Mouse (Mus musculus): ENCODE data around the gene Abcb5. TPM values are rescaled to one million over a fixed set of nuclear protein-coding genes. Genes with fewer than 3 reads are reported as not detected.

Gene Abcb5
- polyA plus RNA-seq, 2 experiments from 2014 or later, result not detected

DNA sequence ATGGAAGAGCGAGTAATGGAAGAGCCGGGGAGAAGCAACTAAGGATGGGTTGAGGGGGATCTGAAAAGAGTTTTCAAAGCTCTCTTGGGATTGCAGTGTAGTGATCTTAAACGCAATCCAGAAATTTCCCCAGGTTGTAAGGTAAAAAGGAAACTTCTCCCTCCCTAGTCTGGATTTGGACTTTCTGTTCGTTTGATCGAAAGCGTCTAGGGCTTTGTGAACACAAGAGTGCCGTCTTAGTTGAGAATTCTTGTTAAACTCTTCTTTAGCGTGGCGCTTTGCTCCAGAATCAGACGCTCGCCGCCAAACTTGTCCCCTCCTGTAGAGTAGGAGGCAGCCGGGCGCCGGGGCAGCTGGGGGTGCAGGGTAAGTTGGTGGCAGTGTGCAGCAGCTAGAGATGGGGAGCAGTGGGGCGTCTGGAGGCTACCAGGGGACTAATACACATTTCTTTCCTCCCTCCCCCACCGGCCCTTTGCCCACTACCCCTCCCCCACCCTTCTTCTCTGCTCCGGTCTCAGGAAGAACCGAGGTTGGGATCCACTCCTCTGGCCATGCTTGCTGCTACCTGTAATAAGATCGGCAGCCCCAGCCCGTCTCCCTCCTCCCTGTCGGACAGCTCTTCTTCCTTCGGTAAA is 118.2 kb downstream of the Abcb5 start:
- ATAC-seq, result no peak

DNA sequence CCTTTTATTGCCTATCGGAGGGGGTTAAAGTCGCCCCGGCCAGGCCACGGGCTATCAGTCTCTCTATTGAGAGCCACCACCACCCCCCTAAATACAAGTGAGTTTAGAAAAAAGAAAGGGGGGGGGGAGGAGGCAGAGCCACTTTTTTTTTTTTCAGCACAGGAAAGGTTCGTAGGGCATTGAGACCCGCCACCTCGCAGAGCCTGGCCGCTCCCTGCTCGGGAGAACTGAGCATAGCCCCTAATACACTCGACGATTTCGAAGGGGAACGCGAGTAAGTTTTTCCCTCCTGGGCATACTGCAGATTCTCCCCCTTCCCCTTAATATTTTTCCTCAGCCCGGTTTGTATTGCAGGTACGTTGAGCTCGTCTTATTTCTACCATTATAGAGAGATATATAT is 118.8 kb downstream of the Abcb5 start:
- ATAC-seq, result no peak

DNA sequence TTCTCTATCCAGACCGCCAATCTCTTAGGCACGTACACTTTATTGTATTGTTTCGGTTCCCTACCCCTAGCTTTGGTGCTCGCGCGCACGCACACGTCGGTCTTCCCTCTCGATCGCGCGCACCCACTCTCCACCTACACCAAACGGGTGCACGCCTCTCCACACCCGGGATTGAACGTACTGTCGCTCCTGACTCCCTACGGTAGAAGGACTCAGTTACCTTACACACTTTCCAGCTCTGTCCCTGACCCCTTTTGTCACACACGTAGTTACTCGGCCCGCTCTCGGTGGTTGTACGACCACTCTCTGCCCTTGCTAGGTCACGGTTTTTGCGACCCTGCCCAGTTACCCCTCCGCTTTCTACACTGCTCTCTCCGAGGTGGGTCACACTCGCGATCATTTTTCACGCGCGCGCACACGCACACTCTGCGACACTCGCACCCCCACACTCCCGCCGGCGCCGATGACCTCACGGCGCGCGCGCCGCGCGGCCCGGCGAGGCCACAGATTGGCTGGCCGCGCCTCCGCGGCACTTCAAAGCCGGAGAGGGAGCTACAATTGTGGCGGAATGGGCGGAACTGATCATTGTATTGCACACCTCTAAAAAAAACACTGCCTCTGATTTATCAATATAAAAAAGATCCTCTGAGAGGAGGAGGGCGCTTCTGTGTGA is 119.4 kb downstream of the Abcb5 start:
- peak; percentile 68 for ATAC-seq

DNA sequence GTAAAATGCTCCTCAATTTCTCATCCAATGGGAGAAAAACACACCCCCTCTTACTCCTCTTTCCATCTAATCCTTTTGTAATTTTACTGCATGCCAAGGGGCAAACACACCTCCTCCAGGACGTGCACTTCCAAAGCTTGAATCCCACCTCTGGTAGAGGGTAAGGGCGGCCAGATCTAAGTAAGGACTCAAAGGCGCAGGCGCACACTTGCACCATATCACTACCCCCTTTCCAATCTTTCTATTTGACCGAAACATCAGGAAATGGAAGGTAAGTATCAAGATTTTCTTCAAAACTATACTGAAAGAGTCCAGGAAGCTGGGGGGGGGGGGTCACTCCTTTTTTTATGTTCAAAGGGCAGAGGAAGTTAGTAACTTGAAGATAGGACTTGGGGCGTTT is 120.0 kb downstream of the Abcb5 start, which contains the start of gene Sp8:
Sp8 (plus strand) TSS at position 109 of the 400 bp plus-strand sequence.
- no peak for ATAC-seq

DNA sequence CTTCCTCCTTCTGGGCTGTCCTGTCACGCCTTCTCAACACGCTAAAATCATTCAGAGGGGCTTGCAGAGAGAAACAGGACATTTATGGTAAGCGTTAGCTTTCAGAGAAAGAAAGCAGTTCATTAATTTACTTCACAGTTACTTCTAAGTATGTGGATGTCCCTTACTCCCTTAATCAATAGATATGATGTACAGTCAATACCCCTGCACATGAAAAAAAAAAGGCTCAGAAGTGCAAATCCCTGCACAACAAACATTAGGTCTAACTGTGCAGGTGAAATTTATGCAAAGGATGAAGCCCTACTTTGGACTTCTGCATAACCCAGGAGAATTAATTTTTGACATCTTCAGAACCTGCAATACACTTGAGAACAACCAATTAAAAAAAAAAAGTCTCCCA is 120.9 kb downstream of the Abcb5 start:
- ATAC-seq, result no peak

DNA sequence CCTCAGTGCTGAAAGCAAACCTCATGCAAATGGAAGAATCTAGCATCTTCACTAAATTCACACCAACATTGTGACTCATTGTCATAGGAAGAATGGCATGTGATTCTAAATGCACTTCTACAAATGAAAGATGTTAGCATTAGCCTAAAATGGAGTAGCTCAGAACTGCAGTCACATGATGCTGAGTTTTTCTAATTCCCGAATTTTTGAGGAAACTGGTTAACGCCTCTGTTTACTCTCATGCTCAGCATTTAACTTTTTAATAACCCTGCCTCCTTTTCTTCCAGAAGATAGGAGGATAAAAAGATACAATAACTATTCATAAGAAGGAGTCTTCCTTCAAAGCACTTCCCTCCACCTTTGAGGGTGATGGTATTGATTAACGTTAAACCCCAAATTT is 121.4 kb downstream of the Abcb5 start:
- ATAC-seq, result no peak

DNA sequence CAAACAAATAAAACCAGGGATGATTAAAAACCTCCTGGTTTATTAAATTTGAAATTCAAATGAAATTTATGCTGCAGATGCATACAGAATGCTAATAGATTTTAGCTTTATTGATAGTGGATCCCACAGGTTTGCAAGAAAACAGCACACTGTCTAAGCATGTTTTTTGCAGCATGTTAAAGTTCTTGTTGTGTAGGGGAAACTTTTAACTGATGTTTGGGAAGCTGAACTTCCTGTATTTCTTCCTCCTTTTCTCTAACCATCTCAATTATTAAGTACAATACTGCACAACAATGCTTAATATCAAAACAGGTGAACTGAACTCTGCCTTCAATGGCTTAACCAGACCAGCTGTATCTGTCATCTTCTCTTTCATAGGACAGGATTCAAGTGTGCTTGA is 122.1 kb downstream of the Abcb5 start:
- ATAC-seq, result no peak

DNA sequence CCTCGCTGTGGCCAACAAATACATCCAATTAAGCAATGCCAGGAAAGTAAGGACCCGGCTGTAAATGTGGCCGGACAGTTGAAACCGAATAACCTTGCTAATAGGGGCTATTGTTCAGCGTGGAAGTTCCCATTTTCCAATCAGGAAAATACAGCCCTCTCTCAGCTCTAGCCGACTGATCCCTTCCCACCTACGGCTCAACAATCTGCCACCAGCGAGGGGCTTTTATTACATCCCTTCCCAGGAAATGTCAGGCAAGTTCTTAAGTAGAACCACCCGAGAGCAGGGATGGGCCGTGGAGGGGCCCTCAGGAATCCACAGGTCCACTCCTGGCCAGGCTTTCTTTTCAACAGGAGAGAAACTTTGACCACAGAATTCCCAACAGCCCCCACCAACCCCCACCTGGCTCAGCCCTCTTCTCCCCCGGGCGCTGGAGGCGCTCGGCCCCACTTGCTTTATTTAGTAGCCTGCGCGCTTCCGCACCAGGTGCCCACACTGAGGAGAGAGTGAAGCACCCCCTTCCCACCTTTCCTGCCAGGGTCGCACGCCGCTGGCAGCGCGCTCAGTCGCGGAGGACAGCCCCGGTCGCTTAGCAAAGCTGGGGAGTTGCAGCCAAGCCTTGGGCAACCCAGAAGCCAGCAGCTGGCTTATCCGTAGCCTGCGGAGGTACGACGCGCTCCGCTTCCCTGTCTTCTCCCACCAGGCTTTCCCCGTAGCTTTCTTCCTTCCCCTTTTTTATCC is 123.4 kb downstream of the Abcb5 start:
- no peak for ATAC-seq

DNA sequence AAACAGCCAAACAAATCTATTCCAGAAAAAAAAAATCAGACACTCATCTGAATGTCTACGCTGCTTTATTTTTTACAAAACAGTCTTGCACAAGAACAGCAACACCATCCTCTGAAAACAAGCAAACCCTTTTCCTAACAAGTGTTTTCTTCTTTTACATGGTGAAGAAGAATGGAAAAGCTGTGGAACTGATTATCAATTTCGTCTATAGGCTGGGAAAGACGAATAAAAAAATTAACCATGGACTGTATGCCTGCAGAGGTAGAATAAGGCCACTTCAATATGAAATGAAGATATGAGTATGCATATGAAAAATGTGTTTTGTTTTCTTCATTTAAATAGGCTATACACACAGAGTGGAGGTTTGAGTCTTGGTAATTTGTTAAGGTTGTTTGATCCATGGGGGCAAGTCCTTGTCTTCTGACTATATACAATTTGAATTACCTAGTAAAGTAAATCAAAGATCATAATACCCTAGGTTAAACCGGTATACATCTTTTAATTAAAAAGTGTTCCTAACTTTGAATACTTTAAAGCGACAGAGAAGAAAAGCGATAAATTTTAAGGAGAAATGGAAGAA is 124.2 kb downstream of the Abcb5 start:
- no peak for ATAC-seq

DNA sequence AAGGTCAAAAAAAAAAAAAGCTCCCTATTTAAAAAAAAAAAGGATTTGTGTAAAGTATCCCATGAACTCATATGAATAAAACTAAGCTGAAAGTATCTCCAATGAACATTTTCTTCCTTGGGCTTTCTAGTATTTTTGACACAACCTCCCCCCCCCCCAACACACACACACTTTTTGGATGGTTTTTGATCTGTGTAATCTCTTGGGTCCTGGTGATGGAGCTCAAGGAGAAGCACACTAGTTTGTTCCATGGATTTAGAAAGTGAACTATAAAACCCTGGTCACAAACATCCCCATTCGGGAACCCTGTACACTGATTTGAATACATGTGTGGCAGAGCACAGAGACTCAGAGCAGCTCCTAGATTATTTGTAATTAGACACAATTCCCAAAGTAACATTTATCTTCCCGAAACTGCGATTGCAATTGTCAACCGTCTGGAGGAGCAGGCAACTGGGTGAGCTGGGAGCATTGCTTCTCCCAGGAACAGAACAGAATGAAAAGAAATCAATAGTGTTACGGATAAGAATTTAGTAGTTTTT is 124.8 kb downstream of the Abcb5 start:
- no peak for ATAC-seq

DNA sequence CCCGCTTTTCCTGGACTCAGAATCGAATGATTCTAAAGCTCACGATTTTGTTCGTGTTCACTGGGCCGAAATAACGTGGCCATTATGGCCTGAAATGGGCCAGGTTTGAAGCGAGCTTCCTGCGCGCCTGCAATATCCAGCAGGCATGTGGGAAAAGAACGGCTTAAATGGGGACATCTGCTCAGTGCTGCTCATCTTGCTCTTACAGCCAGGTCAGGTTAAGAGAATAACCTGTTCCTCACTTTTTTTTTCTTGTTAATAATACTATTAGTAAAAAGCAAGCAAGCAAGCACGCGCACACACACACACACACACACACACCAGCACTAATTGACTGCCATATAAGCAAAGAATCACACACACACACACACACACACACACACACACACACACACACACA is 125.4 kb downstream of the Abcb5 start:
- ATAC-seq, result no peak

DNA sequence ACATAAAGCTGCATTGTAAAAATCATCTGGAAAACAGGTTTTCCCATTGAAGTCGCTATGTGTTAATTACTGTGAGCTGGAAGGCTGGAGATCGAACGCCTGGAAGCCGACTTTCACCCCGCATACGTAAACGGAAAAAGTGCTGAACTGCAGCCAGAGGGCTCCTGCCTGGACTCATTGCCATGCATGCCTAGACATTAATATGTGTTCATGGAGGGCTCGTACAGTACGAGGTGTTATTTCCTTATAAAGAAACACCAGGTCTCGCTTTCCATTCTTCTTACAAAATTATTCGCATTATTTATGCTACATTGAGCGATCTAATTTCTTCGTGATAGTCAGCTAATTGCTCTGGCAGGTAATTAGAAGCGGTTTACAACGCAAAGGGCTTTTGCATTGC is 125.9 kb downstream of the Abcb5 start:
- no peak for ATAC-seq

DNA sequence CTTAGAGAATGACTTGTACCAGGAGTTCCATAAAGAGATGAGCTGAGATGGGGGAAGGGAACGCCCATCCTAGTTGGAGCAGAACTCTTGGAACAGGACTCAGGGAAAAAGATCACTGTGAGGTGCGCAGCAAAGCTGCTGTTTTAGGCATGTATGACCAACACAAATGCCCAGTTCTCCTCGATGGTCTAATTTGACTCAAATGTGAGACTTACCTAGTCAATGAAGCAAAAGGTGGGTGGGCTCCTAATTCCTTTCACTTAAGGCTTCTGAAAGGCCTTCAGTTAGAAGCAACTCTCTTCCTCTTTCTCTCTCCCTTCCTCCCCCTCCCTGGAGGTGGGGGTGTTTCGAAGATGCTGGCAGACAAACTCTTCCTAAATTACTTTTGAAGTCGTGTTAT is 126.8 kb downstream of the Abcb5 start:
- ATAC-seq, result no peak

DNA sequence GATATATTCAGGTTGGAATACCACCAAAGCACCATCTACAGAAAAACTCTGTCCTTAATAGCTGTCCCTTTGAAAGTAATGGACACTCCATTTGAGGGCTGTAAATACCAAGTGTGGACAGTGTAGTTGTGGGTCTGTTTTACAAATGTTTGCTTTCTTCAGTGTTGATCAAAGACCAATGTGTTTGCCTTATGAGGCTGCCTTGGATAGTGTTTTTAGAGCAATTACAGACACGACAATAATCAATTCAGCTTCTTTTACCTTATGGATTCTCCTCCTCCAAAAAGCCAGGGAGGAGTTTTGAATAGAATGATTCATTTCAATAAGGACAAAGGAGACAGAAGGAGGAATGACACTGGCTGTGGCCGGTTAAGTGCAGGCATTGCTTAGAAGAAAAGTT is 128.0 kb downstream of the Abcb5 start:
- ATAC-seq, result no peak

DNA sequence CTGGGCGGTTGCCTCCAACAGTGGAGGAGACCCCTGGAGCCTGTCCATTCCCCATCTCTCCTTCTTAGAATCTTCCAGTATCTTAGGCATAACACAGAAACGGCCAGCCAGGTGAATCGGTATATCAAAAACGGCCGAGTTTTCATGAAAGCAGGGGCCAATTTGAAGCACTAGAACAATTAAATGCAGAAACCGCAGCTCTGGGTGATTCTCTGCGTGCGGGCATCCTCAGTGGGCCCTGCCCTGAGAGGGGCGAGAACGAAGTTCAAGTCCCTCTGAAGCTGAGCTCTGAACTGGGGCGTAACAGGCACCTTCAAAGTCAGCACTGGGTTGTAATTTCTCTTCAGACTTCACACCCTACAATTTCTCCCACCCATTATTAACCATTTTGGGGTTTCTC is 128.9 kb downstream of the Abcb5 start:
- no peak for ATAC-seq

DNA sequence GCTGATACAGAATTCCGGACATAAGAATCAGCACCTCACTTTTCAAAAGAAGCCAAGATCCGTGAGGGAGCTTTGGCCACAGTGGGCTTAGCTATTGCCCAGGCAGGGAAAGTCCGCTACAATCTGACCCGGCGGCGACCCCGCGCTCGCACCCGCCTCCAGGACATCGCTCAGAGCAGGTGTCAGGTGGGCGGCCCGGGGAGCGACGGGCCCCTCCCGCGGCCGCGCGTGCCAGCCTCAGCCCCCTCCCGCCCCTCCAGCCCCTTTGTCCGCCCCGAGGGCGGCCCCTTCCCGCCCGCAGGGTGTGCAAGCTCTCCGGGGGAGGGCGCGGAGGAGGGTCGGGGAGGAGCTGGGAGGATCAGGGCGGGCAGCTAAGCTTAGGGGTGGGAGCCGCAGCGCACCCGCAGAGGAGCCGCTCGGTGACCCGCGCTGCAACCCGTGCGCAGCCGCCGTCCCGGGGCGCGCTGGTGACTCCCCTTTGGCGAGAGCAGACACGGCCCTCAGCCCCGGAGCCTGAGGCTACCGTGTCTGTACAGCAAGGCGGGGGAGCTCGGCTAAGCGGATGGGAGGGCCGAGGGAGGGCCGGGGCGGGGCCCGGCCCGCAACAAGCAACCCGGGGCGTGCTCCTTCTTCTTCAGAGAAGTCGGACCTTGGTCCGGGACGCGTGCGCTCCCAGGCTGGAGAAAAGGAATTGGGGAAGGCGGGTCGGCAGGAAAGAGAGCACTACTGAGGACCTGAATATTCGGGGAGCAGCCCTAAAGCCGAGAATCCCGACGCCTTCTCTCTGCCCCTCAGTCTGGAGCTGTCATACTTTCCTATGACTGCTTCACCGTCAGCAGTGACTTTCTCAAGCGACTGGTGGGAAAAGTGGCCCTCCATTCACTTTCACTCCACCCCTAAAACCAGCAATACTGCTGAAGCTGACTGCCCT is 129.5 kb downstream of the Abcb5 start:
- no peak for ATAC-seq

DNA sequence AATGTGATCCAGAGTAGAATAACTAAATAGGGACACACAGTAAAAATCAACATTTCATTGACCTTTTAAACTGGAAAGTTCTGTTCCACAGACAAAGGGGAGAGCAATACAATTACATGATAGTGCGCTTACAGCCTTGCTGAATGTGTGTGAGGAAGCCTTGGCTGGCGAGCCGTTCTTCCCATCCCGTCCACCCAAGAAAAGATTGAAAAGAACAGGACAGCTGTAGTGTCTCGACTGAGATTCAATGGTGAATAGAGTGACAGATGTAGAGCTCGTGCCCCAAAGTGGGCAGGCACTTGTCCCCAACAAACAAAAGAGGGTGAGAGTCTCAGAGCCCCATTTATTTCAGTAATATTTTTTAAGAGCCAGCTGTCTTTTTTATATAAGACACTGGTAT is 136.3 kb downstream of the Abcb5 start:
- no peak for ATAC-seq

Other genes starting within 250 kb of the Abcb5 start
- not detected for gene Sp8, start 120.1 kb downstream of the Abcb5 start, polyA plus RNA-seq (2017; shearing (Covaris generic))